Mouse (Mus musculus): Measurements from ENCODE around the gene Cpt1b. TPM values are rescaled to one million over a fixed set of nuclear protein-coding genes. Genes with fewer than 3 reads are reported as not detected.

Gene Cpt1b
- polyA plus RNA-seq, 1 experiment from 2014 or later, result 8.1 TPM

- WGBS, result 87% methylated on average over 19 of the region's 19 CpGs
- Histone ChIP-seq H3K27me3 (ENCODE audit: insufficient read depth, low read length) (no peaks in the 10 kb centered on the region), H3K9ac (replicated peaks; ENCODE audit: low read length) (peak overlapping the region; percentile 87), H3K27ac (ENCODE audit: low read length) (no peak overlapping the region), H3K36me3 (ENCODE audit: insufficient read depth, low read length) (peaks cover 14% of the 10 kb centered on the region), H3K4me2 (replicated peaks; ENCODE audit: low read depth, low read length) (peak overlapping the region; percentile 70), H3K9me3 (ENCODE audit: low read length) (no peaks in the 10 kb centered on the region), H3K4me3 (ENCODE audit: low read length) (peak overlapping the region; percentile 90), H3K4me1 (ENCODE audit: insufficient read depth, low read length) (peaks cover 17% of the 10 kb centered on the region)
- no peak for ATAC-seq (ENCODE audit: low FRiP score, low TSS enrichment)
Measured at GRCm38 (mm10) chr15:89428136-89428790, 2.6 kb upstream of the Cpt1b start.

GRCm38 (mm10) chr15:89426716-89427115 is 1.1 kb upstream of the Cpt1b start:
- H3K4me1 ChIP-seq (ENCODE audit: insufficient read depth, low read length), result peaks cover 17% of the 10 kb centered on the region
- H3K4me2 ChIP-seq (replicated peaks; ENCODE audit: low read depth, low read length), result no peak overlapping the region
- H3K4me3 ChIP-seq (ENCODE audit: low read length), result no peak overlapping the region
- H3K36me3 ChIP-seq (ENCODE audit: insufficient read depth, low read length), result peaks cover 14% of the 10 kb centered on the region
- 95% methylated on average over 10 of the region's 10 CpGs for WGBS
- H3K9me3 ChIP-seq (ENCODE audit: low read length), result no peaks in the 10 kb centered on the region
- H3K27me3 ChIP-seq (ENCODE audit: insufficient read depth, low read length), result no peaks in the 10 kb centered on the region
- H3K27ac ChIP-seq (ENCODE audit: low read length), result no peak overlapping the region
- no peak overlapping the region for H3K9ac ChIP-seq (replicated peaks; ENCODE audit: low read length)
- ATAC-seq (ENCODE audit: low FRiP score, low TSS enrichment), result no peak

DNA sequence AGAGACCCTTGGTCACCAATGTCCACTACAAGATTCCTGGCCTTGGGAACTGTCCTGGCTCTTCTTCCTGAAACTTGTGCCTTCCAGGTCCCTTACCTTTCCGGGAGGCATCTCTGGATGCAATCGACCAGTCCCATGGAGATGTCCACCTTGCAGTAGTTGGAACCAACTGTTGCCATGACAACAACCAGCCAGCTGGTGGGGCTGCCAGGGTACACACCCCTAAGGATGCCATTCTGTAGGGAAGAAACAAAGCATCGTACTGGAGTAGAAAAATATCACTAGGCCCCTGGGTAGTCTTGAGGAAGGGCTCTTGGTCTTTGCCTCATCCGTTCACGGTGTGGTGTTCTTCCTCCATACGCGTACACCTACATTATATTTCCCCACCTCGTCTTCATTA is 1.0 kb downstream of the Cpt1b start:
- Histone ChIP-seq H3K36me3 (ENCODE audit: insufficient read depth, low read length) (peaks cover 23% of the 10 kb centered on the region), H3K4me1 (ENCODE audit: insufficient read depth, low read length) (peaks cover 12% of the 10 kb centered on the region), H3K4me3 (ENCODE audit: low read length) (no peak overlapping the region), H3K4me2 (replicated peaks; ENCODE audit: low read depth, low read length) (no peak overlapping the region), H3K9me3 (ENCODE audit: low read length) (no peaks in the 10 kb centered on the region), H3K9ac (replicated peaks; ENCODE audit: low read length) (no peak overlapping the region), H3K27me3 (ENCODE audit: insufficient read depth, low read length) (no peaks in the 10 kb centered on the region), H3K27ac (ENCODE audit: low read length) (no peak overlapping the region)
- no peak for ATAC-seq (ENCODE audit: low FRiP score, low TSS enrichment)
- WGBS, result 85% methylated on average over 8 of the region's 8 CpGs

DNA sequence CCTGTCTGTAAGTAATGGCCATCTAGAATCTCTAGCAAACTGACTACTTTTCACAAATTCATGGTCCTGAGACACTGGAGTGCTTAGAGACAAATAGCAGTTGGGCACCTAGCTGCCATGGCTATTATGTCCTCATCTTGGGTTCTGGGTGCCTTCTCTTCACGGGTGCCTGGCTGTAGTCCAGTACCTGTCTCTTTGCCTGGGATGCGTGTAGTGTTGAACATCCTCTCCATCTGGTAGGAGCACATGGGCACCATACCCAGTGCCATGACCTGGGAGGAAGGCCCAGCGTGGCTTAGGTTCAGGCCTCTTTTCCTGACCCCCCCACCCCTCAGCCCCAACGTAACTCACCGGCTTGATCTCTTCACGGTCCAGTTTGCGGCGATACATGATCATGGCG is 3.7 kb downstream of the Cpt1b start:
- no peak overlapping the region for H3K4me2 ChIP-seq (replicated peaks; ENCODE audit: low read depth, low read length)
- no peak overlapping the region for H3K9ac ChIP-seq (replicated peaks; ENCODE audit: low read length)
- no peak overlapping the region for H3K27ac ChIP-seq (ENCODE audit: low read length)
- H3K27me3 ChIP-seq (ENCODE audit: insufficient read depth, low read length), result no peaks in the 10 kb centered on the region
- 81% methylated on average over 9 of the region's 9 CpGs for WGBS
- no peaks in the 10 kb centered on the region for H3K9me3 ChIP-seq (ENCODE audit: low read length)
- 0 out of 2 replicates have a peak, but pooled peaks cover 9% of the 10 kb centered on the region for H3K4me1 ChIP-seq (ENCODE audit: insufficient read depth, low read length)
- ATAC-seq (ENCODE audit: low FRiP score, low TSS enrichment), result no peak
- H3K4me3 ChIP-seq (ENCODE audit: low read length), result no peak overlapping the region
- H3K36me3 ChIP-seq (ENCODE audit: insufficient read depth, low read length), result peaks cover 34% of the 10 kb centered on the region

- no peak overlapping the region for H3K4me3 ChIP-seq (ENCODE audit: low read length)
- no peaks in the 10 kb centered on the region for H3K27me3 ChIP-seq (ENCODE audit: insufficient read depth, low read length)
- H3K4me1 ChIP-seq (ENCODE audit: insufficient read depth, low read length), result no peaks in the 10 kb centered on the region
- no peaks in the 10 kb centered on the region for H3K9me3 ChIP-seq (ENCODE audit: low read length)
- H3K9ac ChIP-seq (replicated peaks; ENCODE audit: low read length), result no peak overlapping the region
- no peak overlapping the region for H3K27ac ChIP-seq (ENCODE audit: low read length)
- H3K4me2 ChIP-seq (replicated peaks; ENCODE audit: low read depth, low read length), result no peak overlapping the region
- ATAC-seq (ENCODE audit: low FRiP score, low TSS enrichment), result no peak
- H3K36me3 ChIP-seq (ENCODE audit: insufficient read depth, low read length), result peaks cover 20% of the 10 kb centered on the region
- 86% methylated on average over 8 of the region's 8 CpGs for WGBS
Measured at GRCm38 (mm10) chr15:89415282-89415681, 10.4 kb downstream of the Cpt1b start.

- no peaks in the 10 kb centered on the region for H3K27me3 ChIP-seq (ENCODE audit: insufficient read depth, low read length)
- H3K4me3 ChIP-seq (ENCODE audit: low read length), result no peak within 1 kb of the TSS
- no peak for ATAC-seq (ENCODE audit: low FRiP score, low TSS enrichment)
- H3K4me1 ChIP-seq (ENCODE audit: insufficient read depth, low read length), result no peaks in the 10 kb centered on the region
- H3K27ac ChIP-seq (ENCODE audit: low read length), result no peak within 1 kb of the TSS
- H3K9ac ChIP-seq (replicated peaks; ENCODE audit: low read length), result no peak within 1 kb of the TSS
- no peaks in the 10 kb centered on the region for H3K36me3 ChIP-seq (ENCODE audit: insufficient read depth, low read length)
- H3K9me3 ChIP-seq (ENCODE audit: low read length), result peaks cover 16% of the 10 kb centered on the region
- WGBS, result 88% methylated on average over 18 of the region's 24 CpGs
- H3K4me2 ChIP-seq (replicated peaks; ENCODE audit: low read depth, low read length), result no peak within 1 kb of the TSS
Measured at GRCm38 (mm10) chr15:89410118-89410517, 15.5 kb downstream of the Cpt1b start, which contains the start of gene Syce3. TSS of gene Syce3 (minus strand) at chr15:89410503.

DNA sequence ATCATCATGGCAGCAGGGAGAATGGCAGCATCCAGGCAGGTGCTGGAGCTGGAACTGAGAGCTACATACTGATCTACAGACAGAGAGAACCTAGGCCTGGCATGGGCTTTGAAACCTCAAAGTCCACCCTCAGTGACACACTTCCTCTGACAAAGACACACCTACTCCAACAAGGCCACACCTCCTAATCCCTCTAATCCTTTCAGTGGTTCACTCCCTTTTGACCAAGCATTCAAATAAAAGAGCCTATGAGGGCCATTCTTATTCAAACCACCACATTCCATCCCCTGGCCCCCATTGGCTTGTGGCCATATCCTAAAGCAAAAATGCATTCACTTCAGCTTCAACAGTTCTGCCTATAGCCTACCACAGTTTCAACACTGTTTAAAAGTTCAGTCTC is 19.0 kb downstream of the Cpt1b start:
- H3K36me3 ChIP-seq (ENCODE audit: insufficient read depth, low read length), result no peaks in the 10 kb centered on the region
- no peak overlapping the region for H3K9ac ChIP-seq (replicated peaks; ENCODE audit: low read length)
- no peak overlapping the region for H3K27ac ChIP-seq (ENCODE audit: low read length)
- no peaks in the 10 kb centered on the region for H3K27me3 ChIP-seq (ENCODE audit: insufficient read depth, low read length)
- peaks cover 16% of the 10 kb centered on the region for H3K9me3 ChIP-seq (ENCODE audit: low read length)
- H3K4me2 ChIP-seq (replicated peaks; ENCODE audit: low read depth, low read length), result no peak overlapping the region
- ATAC-seq (ENCODE audit: low FRiP score, low TSS enrichment), result no peak
- H3K4me1 ChIP-seq (ENCODE audit: insufficient read depth, low read length), result no peaks in the 10 kb centered on the region
- H3K4me3 ChIP-seq (ENCODE audit: low read length), result no peak overlapping the region

- H3K4me1 ChIP-seq (ENCODE audit: insufficient read depth, low read length), result no peaks in the 10 kb centered on the region
- no peak overlapping the region for H3K9ac ChIP-seq (replicated peaks; ENCODE audit: low read length)
- H3K36me3 ChIP-seq (ENCODE audit: insufficient read depth, low read length), result no peaks in the 10 kb centered on the region
- H3K4me3 ChIP-seq (ENCODE audit: low read length), result no peak overlapping the region
- no peaks in the 10 kb centered on the region for H3K27me3 ChIP-seq (ENCODE audit: insufficient read depth, low read length)
- no peak for ATAC-seq (ENCODE audit: low FRiP score, low TSS enrichment)
- peaks cover 14% of the 10 kb centered on the region for H3K9me3 ChIP-seq (ENCODE audit: low read length)
- H3K4me2 ChIP-seq (replicated peaks; ENCODE audit: low read depth, low read length), result no peak overlapping the region
- WGBS, result 76% methylated on average over 10 of the region's 10 CpGs
- no peak overlapping the region for H3K27ac ChIP-seq (ENCODE audit: low read length)
Measured at GRCm38 (mm10) chr15:89404831-89405623, 20.6 kb downstream of the Cpt1b start.

DNA sequence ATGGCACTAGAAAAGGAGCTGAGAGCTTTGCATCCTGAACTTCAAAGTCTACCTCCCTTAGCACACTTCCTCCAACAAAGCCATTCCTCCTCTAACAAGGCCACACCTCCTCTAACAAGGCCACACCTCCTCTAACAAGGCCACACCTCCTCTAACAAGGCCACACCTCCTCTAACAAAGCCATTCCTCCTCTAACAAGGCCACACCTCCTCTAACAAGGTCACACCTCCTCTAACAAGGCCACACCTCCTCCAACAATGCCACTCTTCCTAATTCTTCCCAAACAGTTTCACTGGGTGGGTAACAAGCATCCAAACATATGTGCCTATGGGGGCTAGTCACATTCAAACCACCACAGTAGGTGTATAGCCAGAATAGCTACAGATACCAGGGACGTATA is 23.2 kb downstream of the Cpt1b start:
- 88% methylated on average over 1 of the region's 1 CpGs for WGBS
- Histone ChIP-seq H3K9me3 (ENCODE audit: low read length) (no peaks in the 10 kb centered on the region; the same call in 1 of the 2 replicates), H3K4me2 (replicated peaks; ENCODE audit: low read depth, low read length) (no peak overlapping the region), H3K9ac (replicated peaks; ENCODE audit: low read length) (no peak overlapping the region), H3K4me1 (ENCODE audit: insufficient read depth, low read length) (no peaks in the 10 kb centered on the region), H3K36me3 (ENCODE audit: insufficient read depth, low read length) (no peaks in the 10 kb centered on the region), H3K27ac (ENCODE audit: low read length) (no peak overlapping the region), H3K27me3 (ENCODE audit: insufficient read depth, low read length) (no peaks in the 10 kb centered on the region), H3K4me3 (ENCODE audit: low read length) (no peak overlapping the region)
- no peak for ATAC-seq (ENCODE audit: low FRiP score, low TSS enrichment)

DNA sequence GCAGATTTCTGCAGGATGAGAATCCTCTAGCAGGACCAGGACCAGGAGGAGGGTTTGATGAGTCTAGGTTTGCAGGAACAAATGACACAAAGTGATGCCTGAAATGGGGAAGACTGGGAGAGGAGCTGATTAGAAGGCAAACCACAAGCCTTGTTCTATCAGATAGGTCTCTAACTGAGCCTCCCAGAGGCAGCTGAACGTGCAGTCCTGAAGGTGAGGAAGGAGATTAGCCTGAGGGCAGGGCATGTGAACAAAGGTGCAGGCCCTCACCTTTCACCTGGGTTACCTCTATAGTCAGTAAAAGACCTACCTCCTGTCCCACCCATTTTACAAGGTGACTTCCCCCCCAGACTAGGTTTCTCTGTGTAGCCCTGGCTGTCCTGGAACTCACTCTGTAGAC is 25.9 kb downstream of the Cpt1b start:
- no peaks in the 10 kb centered on the region for H3K27me3 ChIP-seq (ENCODE audit: insufficient read depth, low read length)
- WGBS, result 80% methylated on average over 1 of the region's 1 CpGs
- H3K4me2 ChIP-seq (replicated peaks; ENCODE audit: low read depth, low read length), result no peak overlapping the region
- H3K36me3 ChIP-seq (ENCODE audit: insufficient read depth, low read length), result no peaks in the 10 kb centered on the region
- no peak overlapping the region for H3K9ac ChIP-seq (replicated peaks; ENCODE audit: low read length)
- H3K27ac ChIP-seq (ENCODE audit: low read length), result no peak overlapping the region
- H3K9me3 ChIP-seq (ENCODE audit: low read length), result no peaks in the 10 kb centered on the region
- no peaks in the 10 kb centered on the region for H3K4me1 ChIP-seq (ENCODE audit: insufficient read depth, low read length)
- ATAC-seq (ENCODE audit: low FRiP score, low TSS enrichment), result no peak
- H3K4me3 ChIP-seq (ENCODE audit: low read length), result no peak overlapping the region
